Mouse (Mus musculus): Measurements from ENCODE around the gene Pik3cd. TPM values are rescaled to one million over a fixed set of nuclear protein-coding genes. Genes with fewer than 3 reads are reported as not detected.

Pik3cd gene
- polyA plus RNA-seq, 1 experiment from 2014 or later: 15.7 TPM

GRCm38 (mm10) chr4:149699953-149700352 lies 2.4 kb downstream of the Pik3cd start:
- 84% methylated on average over 4 of the region's 4 CpGs for WGBS
- no peak overlapping the region for H3K9ac ChIP-seq (ENCODE audit: low read depth, low read length)

DNA sequence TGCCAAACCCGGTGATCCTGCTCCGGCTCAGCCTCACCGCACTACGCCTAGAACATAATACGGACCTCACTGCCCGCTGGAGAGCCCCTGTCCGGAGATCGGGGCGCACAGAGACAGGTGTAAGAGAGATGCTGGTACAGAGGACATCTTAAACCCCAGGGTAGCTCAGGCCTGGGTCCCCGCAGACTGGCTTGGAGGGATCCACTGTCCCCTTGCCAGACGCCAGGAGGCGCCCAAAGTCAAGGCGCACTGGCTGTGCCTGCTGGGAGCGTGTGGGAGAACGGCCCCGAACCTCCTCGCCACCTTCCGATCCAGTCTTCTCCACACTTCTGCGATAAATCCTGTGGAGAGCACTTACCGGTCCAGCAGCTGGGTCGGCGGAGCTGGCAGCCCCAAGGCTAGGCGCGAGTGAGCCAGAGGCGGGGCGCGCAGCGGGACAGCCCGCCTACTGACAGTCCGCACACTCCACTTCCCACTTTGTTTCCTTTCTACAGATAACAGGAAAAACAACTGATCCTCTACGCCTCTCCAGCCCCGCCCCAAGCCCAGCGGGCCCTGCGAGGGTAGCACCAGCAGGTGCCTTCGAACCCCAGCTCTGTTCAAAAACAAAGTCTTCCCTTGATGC lies 4.1 kb downstream of the Pik3cd start:
- Histone ChIP-seq H3K27ac (ENCODE audit: low read length) (no peak overlapping the region), H3K4me1 (ENCODE audit: control insufficient read depth, insufficient read depth, low read length) (peaks cover 4% of the 10 kb centered on the region; the same call in 1 of the 2 replicates), H3K27me3 (ENCODE audit: control insufficient read depth, insufficient read depth, low read depth, low read length) (peaks cover 8% of the 10 kb centered on the region), H3K9ac (ENCODE audit: low read depth, low read length) (peak overlapping the region; percentile 43), H3K4me2 (ENCODE audit: low read length) (peak overlapping the region; percentile 64), H3K36me3 (ENCODE audit: control insufficient read depth, insufficient read depth, low read length) (no peaks in the 10 kb centered on the region), H3K9me3 (replicated peaks; ENCODE audit: control insufficient read depth, low read length, poor library complexity, severe bottlenecking) (no peaks in the 10 kb centered on the region), H3K4me3 (ENCODE audit: low read depth, low read length) (peak overlapping the region; percentile 37)
- under 1% methylated on average over 35 of the region's 35 CpGs for WGBS
- ATAC-seq: peak; percentile 62; the same call in 1 of the 2 replicates

More at GRCm38 (mm10) chr4:149699953-149700352, 2.4 kb downstream of the Pik3cd start:
- H3K27me3 ChIP-seq (ENCODE audit: control insufficient read depth, insufficient read depth, low read depth, low read length): peaks cover 8% of the 10 kb centered on the region
- H3K4me2 ChIP-seq (ENCODE audit: low read length): no peak overlapping the region
- H3K4me1 ChIP-seq (ENCODE audit: control insufficient read depth, insufficient read depth, low read length): peaks cover 4% of the 10 kb centered on the region; the same call in 1 of the 2 replicates
- no peaks in the 10 kb centered on the region for H3K9me3 ChIP-seq (replicated peaks; ENCODE audit: control insufficient read depth, low read length, poor library complexity, severe bottlenecking)
- no peak overlapping the region for H3K27ac ChIP-seq (ENCODE audit: low read length)
- ATAC-seq: no peak
- no peak overlapping the region for H3K4me3 ChIP-seq (ENCODE audit: low read depth, low read length)
- H3K36me3 ChIP-seq (ENCODE audit: control insufficient read depth, insufficient read depth, low read length): no peaks in the 10 kb centered on the region

DNA sequence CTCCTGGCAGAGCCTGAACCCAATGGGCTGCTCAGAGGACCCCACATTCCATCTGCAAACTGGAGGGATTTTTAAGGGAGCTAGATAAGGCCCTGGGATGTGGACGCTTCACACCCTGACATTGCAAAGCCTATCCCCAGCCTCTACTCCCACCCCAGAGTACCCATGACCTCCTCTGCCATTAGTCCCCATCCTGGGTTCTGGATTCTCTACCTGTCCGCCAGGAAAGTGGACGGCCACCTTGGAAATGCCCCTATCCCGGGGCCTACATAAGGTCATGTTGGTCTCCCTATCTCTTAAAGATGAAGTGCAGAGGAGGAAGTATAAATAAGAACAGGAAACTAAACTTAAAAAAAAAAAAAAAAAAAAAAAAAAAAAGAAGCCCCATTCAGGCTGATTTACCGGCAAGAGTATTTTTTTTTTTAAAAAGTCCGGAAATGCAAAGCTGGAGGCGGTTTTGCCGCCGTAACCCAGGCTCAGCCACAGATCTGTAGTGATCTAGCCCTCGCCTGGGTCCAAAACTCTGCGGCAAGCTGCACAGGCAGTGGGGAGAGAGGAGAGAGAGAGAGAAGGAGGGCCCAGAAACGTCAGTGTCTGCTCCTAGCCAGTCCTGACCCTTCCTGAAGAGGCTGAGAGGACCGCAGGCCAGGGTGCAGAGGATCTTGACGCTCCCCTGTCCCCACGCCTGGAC lies 4.7 kb downstream of the Pik3cd start:
- H3K36me3 ChIP-seq (ENCODE audit: control insufficient read depth, insufficient read depth, low read length): no peaks in the 10 kb centered on the region

DNA sequence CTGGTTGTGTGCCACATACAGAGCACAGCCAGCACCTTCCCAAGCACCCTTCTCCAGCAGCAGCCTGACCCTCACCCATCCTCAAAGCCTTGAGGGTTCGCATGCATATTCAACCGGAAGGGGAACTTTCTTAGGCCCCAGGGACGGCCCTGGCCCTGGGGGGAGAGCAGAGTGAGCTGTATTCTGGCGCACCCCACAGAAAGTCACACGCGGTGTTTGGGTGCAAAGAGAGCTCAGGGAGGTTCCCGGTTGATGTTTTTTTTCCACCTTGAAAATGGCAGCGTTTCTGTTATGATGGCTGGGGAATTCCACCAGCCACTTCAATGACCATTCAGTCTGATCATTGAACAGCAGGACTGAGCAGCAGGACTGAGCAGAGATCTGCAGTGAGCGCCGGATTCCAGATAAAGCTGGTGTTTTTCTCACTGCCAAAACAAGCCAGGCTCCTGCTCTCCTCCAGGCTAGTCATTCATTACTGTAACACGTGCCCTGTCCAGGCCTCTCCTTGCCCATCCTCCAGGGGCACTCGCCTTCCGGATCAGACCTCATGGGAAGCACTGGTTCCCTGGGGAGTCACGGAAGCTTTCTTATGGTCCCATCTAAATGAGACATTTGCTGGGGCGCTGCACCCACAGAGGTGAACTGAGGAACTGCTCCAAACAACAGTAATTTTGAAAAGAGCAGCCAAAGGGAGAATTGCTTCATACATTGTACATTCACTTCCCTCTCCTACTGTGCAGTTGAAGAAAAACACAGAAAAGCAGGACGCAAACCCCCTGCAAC lies 6.0 kb downstream of the Pik3cd start:
- Histone ChIP-seq H3K36me3 (ENCODE audit: control insufficient read depth, insufficient read depth, low read length) (no peaks in the 10 kb centered on the region), H3K9ac (ENCODE audit: low read depth, low read length) (no peak overlapping the region), H3K4me2 (ENCODE audit: low read length) (no peak overlapping the region), H3K4me1 (ENCODE audit: control insufficient read depth, insufficient read depth, low read length) (peaks cover 4% of the 10 kb centered on the region; the same call in 1 of the 2 replicates), H3K9me3 (replicated peaks; ENCODE audit: control insufficient read depth, low read length, poor library complexity, severe bottlenecking) (no peaks in the 10 kb centered on the region), H3K27me3 (ENCODE audit: control insufficient read depth, insufficient read depth, low read depth, low read length) (peaks cover 8% of the 10 kb centered on the region), H3K27ac (ENCODE audit: low read length) (no peak overlapping the region), H3K4me3 (ENCODE audit: low read depth, low read length) (no peak overlapping the region)
- no peak for ATAC-seq
- 36% methylated on average over 16 of the region's 16 CpGs for WGBS

More for the DNA sequence above, 4.7 kb downstream of the Pik3cd start:
- WGBS: 23% methylated on average over 15 of the region's 15 CpGs
- no peak for ATAC-seq
- H3K4me2 ChIP-seq (ENCODE audit: low read length): peak overlapping the region; percentile 64
- H3K4me3 ChIP-seq (ENCODE audit: low read depth, low read length): peak overlapping the region; percentile 37
- H3K27me3 ChIP-seq (ENCODE audit: control insufficient read depth, insufficient read depth, low read depth, low read length): peaks cover 8% of the 10 kb centered on the region
- peak overlapping the region; percentile 43 for H3K9ac ChIP-seq (ENCODE audit: low read depth, low read length)
- H3K9me3 ChIP-seq (replicated peaks; ENCODE audit: control insufficient read depth, low read length, poor library complexity, severe bottlenecking): no peaks in the 10 kb centered on the region
- peaks cover 4% of the 10 kb centered on the region; the same call in 1 of the 2 replicates for H3K4me1 ChIP-seq (ENCODE audit: control insufficient read depth, insufficient read depth, low read length)
- no peak overlapping the region for H3K27ac ChIP-seq (ENCODE audit: low read length)

DNA sequence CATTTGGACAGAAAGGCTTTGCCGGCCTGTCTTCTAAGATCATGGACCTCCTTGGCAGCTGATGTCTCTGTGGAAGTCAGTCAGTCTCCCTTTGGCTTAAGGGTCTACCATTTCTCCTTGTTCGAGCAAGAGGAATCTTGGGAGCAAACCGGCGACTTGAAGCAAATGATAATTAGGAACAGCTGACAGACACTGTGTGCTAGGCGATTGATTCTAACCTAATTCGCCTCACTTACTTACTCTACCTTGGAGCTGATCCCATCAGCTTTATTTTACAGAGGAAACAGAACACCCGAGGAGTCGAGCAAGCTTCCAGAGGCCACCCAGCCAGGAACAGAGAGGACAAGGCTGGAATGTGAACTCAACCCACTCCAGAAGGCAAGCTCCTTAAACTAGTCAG lies 11.0 kb downstream of the Pik3cd start:
- no peak overlapping the region for H3K9ac ChIP-seq (ENCODE audit: low read depth, low read length)
- H3K4me2 ChIP-seq (ENCODE audit: low read length): no peak overlapping the region
- no peaks in the 10 kb centered on the region for H3K9me3 ChIP-seq (replicated peaks; ENCODE audit: control insufficient read depth, low read length, poor library complexity, severe bottlenecking)
- ATAC-seq: no peak
- no peaks in the 10 kb centered on the region; the same call in 1 of the 2 replicates for H3K4me1 ChIP-seq (ENCODE audit: control insufficient read depth, insufficient read depth, low read length)
- no peaks in the 10 kb centered on the region for H3K27me3 ChIP-seq (ENCODE audit: control insufficient read depth, insufficient read depth, low read depth, low read length)
- H3K4me3 ChIP-seq (ENCODE audit: low read depth, low read length): no peak overlapping the region
- no peak overlapping the region for H3K27ac ChIP-seq (ENCODE audit: low read length)
- H3K36me3 ChIP-seq (ENCODE audit: control insufficient read depth, insufficient read depth, low read length): no peaks in the 10 kb centered on the region
- 76% methylated on average over 8 of the region's 8 CpGs for WGBS

- H3K27ac ChIP-seq (ENCODE audit: low read length): no peak overlapping the region
- 95% methylated on average over 8 of the region's 8 CpGs for WGBS
- H3K9me3 ChIP-seq (replicated peaks; ENCODE audit: control insufficient read depth, low read length, poor library complexity, severe bottlenecking): no peaks in the 10 kb centered on the region
- ATAC-seq: no peak
- no peaks in the 10 kb centered on the region for H3K36me3 ChIP-seq (ENCODE audit: control insufficient read depth, insufficient read depth, low read length)
- H3K9ac ChIP-seq (ENCODE audit: low read depth, low read length): no peak overlapping the region
- no peak overlapping the region for H3K4me2 ChIP-seq (ENCODE audit: low read length)
- H3K27me3 ChIP-seq (ENCODE audit: control insufficient read depth, insufficient read depth, low read depth, low read length): no peaks in the 10 kb centered on the region
- no peak overlapping the region for H3K4me3 ChIP-seq (ENCODE audit: low read depth, low read length)
- no peaks in the 10 kb centered on the region for H3K4me1 ChIP-seq (ENCODE audit: control insufficient read depth, insufficient read depth, low read length)
Measured at GRCm38 (mm10) chr4:149690828-149691280, 11.5 kb downstream of the Pik3cd start.

DNA sequence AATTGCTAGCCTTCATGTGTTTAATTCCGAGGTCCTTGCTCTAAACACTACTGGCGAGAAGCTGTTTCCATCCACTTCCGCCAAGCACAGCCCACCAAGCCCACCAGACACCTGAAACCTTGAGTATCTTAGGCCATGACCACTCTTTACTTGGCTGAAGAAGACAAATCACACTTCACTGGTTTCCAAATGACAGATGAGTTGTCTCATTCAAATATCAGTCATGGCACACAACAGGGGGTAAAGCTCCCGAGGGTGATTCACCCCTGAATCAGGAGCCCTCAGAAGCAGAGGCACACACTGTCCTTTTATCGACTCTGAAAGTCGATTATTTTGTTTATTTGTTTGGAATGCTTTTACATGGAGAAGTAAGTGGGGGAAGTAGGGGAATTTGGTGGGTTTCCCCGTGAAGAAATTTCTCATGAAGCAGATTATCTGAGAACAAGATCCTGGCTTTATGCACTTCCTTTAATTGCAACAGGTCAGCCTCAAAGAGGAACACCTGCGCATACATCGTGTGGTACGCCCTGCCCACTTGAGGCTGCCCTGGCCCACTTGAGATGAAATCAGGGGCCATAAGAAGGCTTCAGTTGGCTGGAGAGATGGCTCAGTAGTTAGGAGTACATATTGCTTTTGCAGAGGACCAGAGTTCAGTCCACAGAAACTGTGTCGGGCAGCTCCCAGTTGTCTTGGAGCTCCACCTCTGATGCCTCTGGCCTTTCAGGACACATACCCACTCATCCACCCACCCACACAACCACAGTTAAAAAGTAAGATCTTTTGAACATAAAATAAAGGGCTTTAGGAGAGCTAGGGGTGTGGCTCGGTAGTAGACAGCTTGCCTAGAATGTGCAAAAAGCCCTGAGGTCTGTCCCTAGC lies 12.3 kb downstream of the Pik3cd start:
- no peak overlapping the region for H3K27ac ChIP-seq (ENCODE audit: low read length)
- H3K9ac ChIP-seq (ENCODE audit: low read depth, low read length): no peak overlapping the region
- H3K4me3 ChIP-seq (ENCODE audit: low read depth, low read length): no peak overlapping the region
- H3K4me2 ChIP-seq (ENCODE audit: low read length): no peak overlapping the region
- H3K27me3 ChIP-seq (ENCODE audit: control insufficient read depth, insufficient read depth, low read depth, low read length): no peaks in the 10 kb centered on the region
- H3K9me3 ChIP-seq (replicated peaks; ENCODE audit: control insufficient read depth, low read length, poor library complexity, severe bottlenecking): no peaks in the 10 kb centered on the region
- ATAC-seq: no peak
- 82% methylated on average over 12 of the region's 12 CpGs for WGBS
- no peaks in the 10 kb centered on the region for H3K4me1 ChIP-seq (ENCODE audit: control insufficient read depth, insufficient read depth, low read length)
- no peaks in the 10 kb centered on the region for H3K36me3 ChIP-seq (ENCODE audit: control insufficient read depth, insufficient read depth, low read length)

DNA sequence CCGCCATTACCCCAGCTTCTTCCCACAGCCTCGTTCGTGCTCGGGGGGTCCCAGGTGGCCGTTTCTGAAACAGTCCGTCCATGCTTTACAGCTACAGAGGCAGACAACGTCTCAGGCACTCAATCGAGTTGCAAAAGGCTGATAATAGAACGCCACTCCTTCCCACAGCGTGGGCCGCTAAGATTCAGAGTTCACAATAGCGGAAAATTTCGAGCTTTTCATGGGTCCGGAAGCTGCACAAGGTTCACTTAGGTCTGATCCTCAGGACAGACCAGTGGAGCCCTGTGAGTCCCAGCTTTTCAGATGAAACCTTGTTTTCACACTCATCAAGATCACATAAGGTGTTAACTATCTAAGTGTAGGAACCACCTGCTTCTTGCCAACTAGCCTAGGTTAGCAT lies 13.5 kb downstream of the Pik3cd start:
- 68% methylated on average over 14 of the region's 14 CpGs for WGBS
- Histone ChIP-seq H3K4me2 (ENCODE audit: low read length) (no peak overlapping the region), H3K27ac (ENCODE audit: low read length) (no peak overlapping the region), H3K4me1 (ENCODE audit: control insufficient read depth, insufficient read depth, low read length) (no peaks in the 10 kb centered on the region), H3K27me3 (ENCODE audit: control insufficient read depth, insufficient read depth, low read depth, low read length) (no peaks in the 10 kb centered on the region), H3K9ac (ENCODE audit: low read depth, low read length) (no peak overlapping the region), H3K9me3 (replicated peaks; ENCODE audit: control insufficient read depth, low read length, poor library complexity, severe bottlenecking) (no peaks in the 10 kb centered on the region), H3K36me3 (ENCODE audit: control insufficient read depth, insufficient read depth, low read length) (no peaks in the 10 kb centered on the region), H3K4me3 (ENCODE audit: low read depth, low read length) (no peak overlapping the region)
- ATAC-seq: no peak

Data from midbrain, embryonic 16.5 days (tissue).